Mouse (Mus musculus) 3T3-L1 (cell line): ENCODE measurements around the gene Gm9112.
"Not testable (repeated sequence)": the region's sequence is repeated elsewhere in the genome, so short reads cannot be mapped to it uniquely, and the experiment has no call there.

Experiments used
- DNase-seq: peaks from one replicate; pipeline ENCODE4 v3.0.0-alpha.2; 2015; ENCODE audit warnings: low read depth, low spot score

Gene Gm9112

GRCm38 (mm10) chrX:102707535-102707934, at the start of gene Gm9112, which contains the start of gene Dmrtc1b:
TSS of gene Gm9112 (minus strand) at chrX:102707635.
TSS of gene Dmrtc1b (plus strand) at chrX:102707865.
- DNase-seq, result not testable (repeated sequence)

DNA sequence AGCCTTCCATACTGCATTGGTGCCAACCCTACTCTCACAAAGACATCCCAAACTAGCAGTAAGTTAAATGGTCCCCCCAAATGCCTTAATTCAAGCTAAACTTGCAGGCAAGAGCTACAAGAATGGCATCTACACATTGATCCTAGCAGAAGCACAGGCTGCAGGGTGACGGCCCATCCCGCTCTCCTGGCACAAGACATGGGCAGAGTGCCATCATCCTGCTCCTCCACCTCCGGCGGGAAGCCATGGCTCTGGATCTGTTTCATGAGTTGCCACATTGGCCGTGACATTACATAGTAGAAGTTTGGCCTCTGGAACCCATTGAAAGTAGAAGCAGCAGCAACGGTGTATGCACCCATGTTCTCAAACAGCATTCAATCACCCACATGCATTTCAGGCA, 16.8 kb upstream of the Gm9112 start:
- not testable (repeated sequence) for DNase-seq

GRCm38 (mm10) chrX:102700636-102701035, 6.8 kb downstream of the Gm9112 start:
- DNase-seq, result peak; percentile 24

- DNase-seq, result peak; percentile 48
Observed at GRCm38 (mm10) chrX:102689252-102689651, 18.2 kb downstream of the Gm9112 start.

DNA sequence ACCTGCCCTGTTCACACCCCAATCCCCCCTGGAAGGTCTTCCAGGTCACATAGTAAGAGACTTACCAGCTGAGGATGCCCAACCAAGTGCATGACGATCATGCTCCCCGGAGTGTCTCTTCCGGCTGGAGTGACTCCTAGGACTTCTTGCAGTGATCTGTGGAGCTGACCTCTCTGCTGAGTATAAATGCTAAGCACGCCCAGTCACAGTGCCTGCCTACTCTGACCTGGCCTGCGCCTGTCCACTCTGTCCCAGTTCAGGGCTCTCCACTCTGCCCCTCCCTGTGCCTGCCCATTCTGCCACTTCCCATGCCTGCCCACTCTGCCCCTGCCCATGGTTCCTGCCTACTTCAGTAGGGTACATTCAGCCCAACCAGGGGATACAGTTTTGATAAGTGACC, 20.6 kb downstream of the Gm9112 start, which contains the start of gene Gm3880:
TSS of gene Gm3880 (minus strand) at position 101 of the 400 bp plus-strand sequence.
- not testable (repeated sequence) for DNase-seq

- not testable (repeated sequence) for DNase-seq
Observed at GRCm38 (mm10) chrX:102684706-102685105, 22.7 kb downstream of the Gm9112 start.

DNA sequence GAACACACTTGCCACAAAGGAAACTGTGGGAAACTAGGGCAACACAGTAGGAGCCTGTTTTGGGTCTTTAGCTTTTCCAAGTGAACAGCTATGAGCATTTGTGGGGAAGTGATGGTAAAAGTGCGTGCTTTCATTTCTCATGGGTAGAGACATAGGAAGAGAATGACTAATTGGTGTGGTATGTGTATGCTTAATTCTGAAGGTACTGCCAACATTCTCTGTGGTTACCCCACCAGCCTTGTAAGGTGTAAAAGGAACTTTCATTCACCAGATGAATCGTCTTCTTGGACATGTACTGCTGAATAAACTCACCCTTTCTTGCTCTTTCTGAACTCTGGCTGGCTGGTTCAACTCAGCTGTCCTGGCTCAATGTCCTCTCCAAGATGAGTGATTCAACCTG, 40.8 kb downstream of the Gm9112 start:
- DNase-seq, result peak; percentile 69

GRCm38 (mm10) chrX:102660712-102661111, 46.7 kb downstream of the Gm9112 start:
- DNase-seq, result peak; percentile 58
